Mouse (Mus musculus): ENCODE measurements around the gene Atat1.

DNA sequence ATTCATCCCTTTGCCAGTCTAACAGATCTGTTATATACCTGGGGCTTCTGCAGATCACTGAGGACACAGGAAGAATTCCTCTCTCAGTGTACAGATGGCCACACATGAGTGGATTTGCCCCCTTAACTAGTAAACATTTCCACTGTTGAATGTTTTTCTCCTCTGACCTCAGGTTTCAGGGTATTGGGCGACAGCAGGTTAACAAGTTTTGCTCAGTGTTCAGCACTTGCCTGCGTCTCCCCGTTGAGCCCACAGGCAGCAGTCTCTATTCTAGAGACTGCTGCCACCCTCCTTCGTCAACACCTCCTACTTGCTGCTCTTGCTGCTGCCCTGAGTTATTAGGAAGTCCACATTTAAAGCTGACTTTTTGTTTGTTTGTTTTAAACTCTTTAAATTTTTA, 11.8 kb upstream of the Atat1 start:
- TF ChIP-seq CTCF (IDR thresholded peaks at IDR 0.05; ENCODE audit: low read depth) (no peak), EP300 (IDR thresholded peaks at IDR 0.05; ENCODE audit: low read depth) (no peak)
